Mouse (Mus musculus): ENCODE data around the gene Khdc1b.

DNA sequence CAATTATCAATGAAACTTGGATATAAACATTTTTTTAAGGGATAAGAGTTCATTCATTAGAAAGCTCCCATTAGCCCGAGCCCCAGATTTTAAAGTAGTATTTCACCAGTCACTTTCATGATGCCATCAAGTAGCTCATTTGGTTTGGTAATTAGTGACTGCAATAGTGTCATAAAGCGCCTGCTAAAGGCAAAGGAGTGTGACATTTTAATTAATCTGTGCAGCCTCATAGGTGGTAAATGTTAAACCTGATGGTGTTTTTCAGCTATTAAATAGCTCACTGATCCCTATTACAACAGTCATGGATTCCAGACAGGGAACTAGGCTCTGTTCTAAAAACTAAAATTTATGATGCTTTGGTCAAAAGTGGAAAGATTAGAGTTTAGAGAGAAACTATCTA lies 23.9 kb downstream of the Khdc1b start:
- TF ChIP-seq POLR2A (IDR thresholded peaks at IDR 0.05; ENCODE audit: borderline replicate concordance, insufficient read depth, low read length) = no peak
- no peak for TF ChIP-seq CTCF (IDR thresholded peaks at IDR 0.05; ENCODE audit: borderline replicate concordance, insufficient read depth, low read depth, low read length)
